Mouse (Mus musculus): ENCODE measurements around the gene Cdc27.

DNA sequence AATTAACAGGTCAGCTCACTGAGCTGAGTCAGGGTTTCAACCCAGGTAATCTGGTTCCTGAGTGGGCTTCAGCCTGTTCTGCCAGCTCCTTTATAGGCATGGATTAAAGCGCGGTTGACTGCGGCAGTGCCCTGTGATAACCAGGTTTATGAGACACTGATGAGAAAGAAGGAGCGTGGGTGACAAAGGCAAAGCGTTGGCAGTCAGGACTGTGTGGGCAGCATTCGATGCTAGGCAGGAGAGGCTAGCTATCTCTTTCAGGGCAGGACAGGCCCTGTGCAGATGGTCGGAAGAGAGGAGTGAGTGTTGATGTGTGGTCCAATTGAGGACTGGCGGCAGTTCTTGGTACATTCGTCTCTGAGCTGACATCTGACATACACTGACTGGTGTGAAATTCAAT lies 17.3 kb upstream of the Cdc27 start:
- no peak for TF ChIP-seq ZNF384 (IDR thresholded peaks at IDR 0.05; ENCODE audit: low read depth, low read length)
- no peak for TF ChIP-seq MAFK (IDR thresholded peaks at IDR 0.05; ENCODE audit: insufficient read depth, low read depth, low read length)
- TF ChIP-seq HCFC1 (IDR thresholded peaks at IDR 0.05; ENCODE audit: borderline replicate concordance, insufficient read depth, low read length), result no peak
- TF ChIP-seq ZC3H11A (IDR thresholded peaks at IDR 0.05; ENCODE audit: borderline replicate concordance, low read depth, low read length), result no peak

All from ES-E14 (cell line).